Mouse (Mus musculus): ENCODE results near the gene Apod. TPM values are rescaled to one million over a fixed set of nuclear protein-coding genes. Genes with fewer than 3 reads are reported as not detected.

Gene Apod
- 76.2 and 93.8 TPM in 2 replicates for polyA plus RNA-seq (2016; fragmentation: Nextera tagmentation; extraction: Ambion mirVana)

DNA sequence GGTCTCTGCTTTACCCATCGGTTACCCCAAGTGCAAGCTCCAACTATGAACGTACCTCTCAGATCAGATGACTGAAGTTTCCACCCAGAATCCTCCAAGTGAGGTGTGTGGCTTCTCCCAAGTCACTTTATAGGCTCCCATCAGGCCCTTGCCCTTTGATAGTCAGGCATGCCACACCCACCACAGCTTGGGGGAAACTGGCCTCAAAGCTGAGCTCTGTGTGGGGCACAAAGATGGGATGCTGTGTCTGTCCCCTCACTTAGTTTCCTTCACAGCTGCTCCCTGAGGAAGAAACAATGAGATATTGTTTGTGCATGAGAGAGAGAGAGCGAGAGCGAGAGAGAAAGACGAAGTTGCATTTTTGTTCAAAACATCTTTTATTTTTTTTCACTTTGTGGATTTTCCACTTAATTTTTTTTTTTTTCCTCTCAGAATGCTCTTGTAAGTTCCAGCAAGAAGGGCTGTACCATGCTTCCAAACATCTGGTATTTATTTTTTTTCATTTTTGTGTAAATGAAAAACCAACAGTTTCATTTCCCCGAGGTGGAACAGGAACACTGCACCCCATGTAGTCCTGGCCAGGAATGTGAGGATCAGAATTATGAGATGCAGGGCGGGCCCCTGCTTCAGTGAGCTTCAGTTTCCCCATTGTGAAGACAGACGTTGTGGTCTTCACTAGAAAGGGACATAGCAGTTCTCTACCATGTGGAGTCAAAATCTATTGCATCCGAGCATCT is at the start of gene Apod:
TSS of gene Apod (minus strand) at position 312 of the 737 bp plus-strand sequence.
- 40% methylated on average over 9 of the region's 9 CpGs for WGBS
- no peaks in the 10 kb centered on the region for H3K9me3 ChIP-seq (replicated peaks)
- H3K27ac ChIP-seq, result peak within 1 kb of the TSS; percentile 48
- H3K36me3 ChIP-seq, result no peaks in the 10 kb centered on the region
- H3K4me1 ChIP-seq, result peaks cover 20% of the 10 kb centered on the region
- no peak within 1 kb of the TSS for H3K9ac ChIP-seq
- no peak for ATAC-seq (ENCODE audit: low FRiP score)
- H3K4me3 ChIP-seq, result no peak within 1 kb of the TSS
- H3K4me2 ChIP-seq (replicated peaks), result no peak within 1 kb of the TSS; the same call in 1 of the 2 replicates
- no peaks in the 10 kb centered on the region for H3K27me3 ChIP-seq

DNA sequence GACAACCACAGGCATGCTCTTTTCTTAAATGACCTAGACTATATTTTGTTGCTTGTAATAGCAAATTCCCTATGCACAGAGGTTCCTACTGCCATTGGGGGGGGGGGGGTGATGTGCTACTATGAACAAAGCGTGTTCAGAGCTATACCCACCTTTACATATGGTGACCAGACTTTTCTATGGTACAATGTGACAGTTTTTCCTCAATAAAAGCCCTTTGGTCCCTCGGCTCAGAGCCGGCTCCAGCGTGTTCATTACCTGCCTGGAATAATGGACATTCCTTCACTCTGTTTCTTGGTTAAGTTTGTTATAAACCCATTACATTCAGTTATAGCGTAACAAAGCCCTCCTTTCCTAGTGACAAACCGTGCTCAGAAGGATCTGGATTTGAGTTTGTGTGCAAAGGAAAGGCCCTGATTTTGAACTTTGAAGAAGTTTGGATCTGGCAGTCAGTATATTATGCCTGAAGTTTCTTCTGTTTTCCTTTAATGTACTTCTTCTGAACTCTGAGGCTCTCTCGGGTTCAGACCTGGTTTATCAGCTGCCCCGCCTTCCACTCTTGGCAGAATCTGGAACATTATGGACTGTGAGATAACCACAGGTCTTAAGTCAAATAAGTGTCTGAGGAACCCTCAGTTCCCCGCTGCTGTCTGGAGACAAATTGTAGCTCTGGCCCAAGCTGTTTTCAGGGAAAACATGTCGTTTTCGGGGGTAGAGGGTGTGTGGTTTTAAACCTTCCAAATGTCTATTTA is 49.3 kb upstream of the Apod start:
- 89% methylated on average over 11 of the region's 11 CpGs for WGBS
- Histone ChIP-seq H3K27ac (no peak overlapping the region), H3K36me3 (no peaks in the 10 kb centered on the region), H3K4me1 (peaks cover 6% of the 10 kb centered on the region), H3K9me3 (replicated peaks) (no peaks in the 10 kb centered on the region), H3K27me3 (no peaks in the 10 kb centered on the region; the same call in 1 of the 2 replicates), H3K4me2 (replicated peaks) (no peak overlapping the region), H3K9ac (no peak overlapping the region), H3K4me3 (no peak overlapping the region)
- no peak for ATAC-seq (ENCODE audit: low FRiP score)

DNA sequence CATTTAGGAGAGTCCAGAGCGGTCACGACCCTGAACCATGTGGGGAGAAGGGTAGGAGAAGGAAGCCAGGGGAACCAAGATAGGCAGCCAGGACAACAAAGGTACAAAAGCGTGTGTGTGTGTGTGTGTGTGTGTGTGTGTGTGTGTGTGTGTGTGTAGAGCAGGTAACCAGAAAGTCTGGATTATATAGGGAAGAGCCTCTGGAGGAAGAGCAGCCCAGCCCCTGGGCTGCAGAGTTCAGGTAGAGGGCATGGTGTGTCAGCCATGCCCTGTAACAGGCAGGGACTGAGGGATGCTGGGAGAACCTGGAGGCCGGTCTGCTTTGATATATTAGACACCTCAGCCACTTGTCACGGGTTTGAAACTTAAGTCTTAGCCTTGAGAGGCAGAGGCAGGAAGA is 44.9 kb upstream of the Apod start:
- no peaks in the 10 kb centered on the region for H3K9me3 ChIP-seq (replicated peaks)
- 55% methylated on average over 5 of the region's 5 CpGs for WGBS
- no peak overlapping the region for H3K27ac ChIP-seq
- H3K4me1 ChIP-seq, result no peaks in the 10 kb centered on the region
- no peak overlapping the region for H3K4me3 ChIP-seq
- H3K27me3 ChIP-seq, result no peaks in the 10 kb centered on the region; the same call in 1 of the 2 replicates
- no peak for ATAC-seq (ENCODE audit: low FRiP score)
- H3K9ac ChIP-seq, result no peak overlapping the region
- no peak overlapping the region for H3K4me2 ChIP-seq (replicated peaks)
- H3K36me3 ChIP-seq, result no peaks in the 10 kb centered on the region

DNA sequence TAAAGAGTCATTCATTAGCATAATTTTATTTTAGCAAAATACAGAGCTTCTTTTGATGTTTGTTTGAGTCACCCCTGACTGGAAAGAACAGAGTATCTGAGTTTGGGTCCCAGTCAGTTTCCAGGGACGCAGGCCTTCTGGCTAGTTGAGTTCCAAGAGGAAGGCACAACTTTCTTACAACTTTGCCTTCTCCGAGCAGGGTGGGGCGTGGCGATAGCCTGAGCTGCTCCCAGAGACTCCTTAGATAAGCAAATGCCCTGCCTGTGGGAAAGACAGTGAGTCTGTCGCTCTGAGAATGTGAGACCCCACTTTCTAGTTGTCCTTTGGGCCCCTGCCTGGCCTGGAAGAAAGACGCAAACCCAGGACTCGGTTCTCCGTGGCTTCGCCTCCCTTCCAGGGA is 44.4 kb upstream of the Apod start:
- no peak overlapping the region for H3K4me2 ChIP-seq (replicated peaks)

DNA sequence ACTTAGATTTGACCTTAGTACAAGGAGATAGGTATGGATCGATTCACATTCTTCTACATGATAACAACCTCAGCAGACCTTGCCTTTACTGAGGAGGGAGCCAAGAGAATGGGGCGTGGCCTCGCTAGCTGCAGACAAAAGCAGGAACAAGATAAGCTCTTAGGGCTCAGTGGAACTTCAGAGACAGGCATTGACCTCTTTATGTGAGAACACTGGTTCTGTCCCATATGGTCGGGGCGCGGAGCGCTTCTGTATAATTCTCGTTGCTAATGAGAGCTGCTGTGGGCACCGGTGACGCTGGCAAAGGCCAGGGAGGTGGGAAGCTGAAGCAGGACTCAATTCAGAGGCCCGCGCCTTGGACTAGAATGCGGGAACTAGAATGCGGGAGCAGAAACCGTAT is 44.0 kb upstream of the Apod start:
- Histone ChIP-seq H3K27ac (no peak overlapping the region), H3K4me2 (replicated peaks) (no peak overlapping the region), H3K9ac (no peak overlapping the region), H3K4me3 (no peak overlapping the region), H3K9me3 (replicated peaks) (no peaks in the 10 kb centered on the region), H3K27me3 (peaks cover 4% of the 10 kb centered on the region; the same call in 1 of the 2 replicates), H3K36me3 (no peaks in the 10 kb centered on the region), H3K4me1 (no peaks in the 10 kb centered on the region)
- 41% methylated on average over 15 of the region's 15 CpGs for WGBS
- no peak for ATAC-seq (ENCODE audit: low FRiP score)

More for the DNA sequence above, 44.4 kb upstream of the Apod start:
- WGBS, result 28% methylated on average over 9 of the region's 9 CpGs
- no peak for ATAC-seq (ENCODE audit: low FRiP score)
- Histone ChIP-seq H3K36me3 (no peaks in the 10 kb centered on the region), H3K9ac (no peak overlapping the region), H3K27me3 (peaks cover 2% of the 10 kb centered on the region; the same call in 1 of the 2 replicates), H3K9me3 (replicated peaks) (no peaks in the 10 kb centered on the region), H3K4me3 (no peak overlapping the region), H3K4me1 (no peaks in the 10 kb centered on the region), H3K27ac (no peak overlapping the region)

DNA sequence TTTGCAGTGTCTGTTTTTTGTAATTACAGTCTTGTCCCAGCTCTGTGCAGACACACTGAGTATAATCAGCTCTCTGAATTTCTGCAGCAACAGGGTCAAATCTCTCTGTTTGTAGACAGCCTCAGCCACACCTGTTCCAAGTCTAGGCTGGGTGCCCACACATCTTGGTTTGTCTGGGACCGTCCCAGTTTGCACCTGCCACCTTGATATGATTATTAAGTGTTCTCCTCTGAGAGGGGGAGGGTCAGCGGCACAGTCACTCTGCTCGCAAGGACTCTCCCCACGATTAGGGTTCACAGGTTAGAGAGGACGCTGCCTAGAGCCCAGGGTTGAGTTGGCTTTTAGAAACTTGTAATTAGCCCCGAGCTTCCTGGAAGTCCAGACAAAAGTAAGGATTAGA is 41.3 kb upstream of the Apod start:
- Histone ChIP-seq H3K36me3 (no peaks in the 10 kb centered on the region), H3K4me3 (no peak overlapping the region), H3K27ac (no peak overlapping the region), H3K27me3 (peaks cover 4% of the 10 kb centered on the region; the same call in 1 of the 2 replicates), H3K4me2 (replicated peaks) (no peak overlapping the region), H3K4me1 (no peaks in the 10 kb centered on the region), H3K9ac (no peak overlapping the region), H3K9me3 (replicated peaks) (no peaks in the 10 kb centered on the region)
- WGBS, result 75% methylated on average over 6 of the region's 6 CpGs
- no peak for ATAC-seq (ENCODE audit: low FRiP score)

DNA sequence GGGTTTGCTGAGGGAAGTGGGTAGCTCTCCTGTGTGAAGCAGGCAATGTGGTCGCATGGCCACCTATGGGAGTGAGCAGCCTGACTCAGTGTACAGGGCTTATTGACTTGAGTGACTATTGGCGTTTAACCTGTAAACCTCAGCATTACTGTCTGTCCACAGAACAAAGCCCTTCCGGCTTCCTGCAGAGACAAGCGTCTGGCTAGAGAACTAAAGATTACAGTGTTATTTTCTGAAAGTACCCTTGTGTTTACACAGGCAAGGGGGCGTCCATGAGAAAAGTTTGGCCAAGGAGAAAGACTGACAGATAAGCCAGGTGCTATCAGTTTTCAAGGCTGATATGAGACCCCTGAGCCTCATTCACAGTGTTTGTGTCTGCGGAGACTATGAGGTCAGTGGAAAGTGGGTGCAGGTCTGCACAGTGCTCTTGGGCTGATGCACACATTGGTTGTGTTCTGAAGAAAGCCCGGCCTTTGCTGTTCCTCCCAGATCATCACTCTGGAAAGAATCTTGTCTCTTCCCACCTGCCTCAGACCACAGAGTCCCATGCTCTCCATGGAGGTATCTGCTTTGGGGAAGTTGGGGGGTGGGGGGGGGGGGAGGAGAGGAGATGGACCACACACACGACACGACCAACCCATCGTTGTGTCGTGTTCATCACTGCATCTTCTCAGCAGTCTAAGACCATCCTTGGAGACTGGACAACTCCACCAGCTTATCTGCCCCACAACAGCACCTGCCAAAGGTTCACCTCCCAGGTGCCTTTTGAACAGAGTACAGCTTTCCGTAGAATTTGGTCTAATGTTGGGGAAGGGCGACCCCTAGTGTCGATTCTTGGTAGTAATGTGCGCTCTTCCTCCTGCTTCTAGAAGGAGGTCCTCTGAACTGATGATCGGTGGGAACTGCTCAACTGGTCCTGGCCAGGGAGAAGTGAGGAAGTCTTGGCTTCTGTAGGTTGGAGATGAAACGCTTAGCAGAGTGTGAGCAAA is 40.0 kb upstream of the Apod start:
- peaks cover 4% of the 10 kb centered on the region; the same call in 1 of the 2 replicates for H3K27me3 ChIP-seq
- H3K9me3 ChIP-seq (replicated peaks), result no peaks in the 10 kb centered on the region
- H3K4me3 ChIP-seq, result no peak overlapping the region
- H3K4me2 ChIP-seq (replicated peaks), result no peak overlapping the region; the same call in 1 of the 2 replicates
- H3K36me3 ChIP-seq, result no peaks in the 10 kb centered on the region
- no peak overlapping the region for H3K27ac ChIP-seq
- H3K4me1 ChIP-seq, result no peaks in the 10 kb centered on the region
- ATAC-seq (ENCODE audit: low FRiP score), result peak; percentile 46
- 30% methylated on average over 17 of the region's 17 CpGs for WGBS
- H3K9ac ChIP-seq, result no peak overlapping the region

DNA sequence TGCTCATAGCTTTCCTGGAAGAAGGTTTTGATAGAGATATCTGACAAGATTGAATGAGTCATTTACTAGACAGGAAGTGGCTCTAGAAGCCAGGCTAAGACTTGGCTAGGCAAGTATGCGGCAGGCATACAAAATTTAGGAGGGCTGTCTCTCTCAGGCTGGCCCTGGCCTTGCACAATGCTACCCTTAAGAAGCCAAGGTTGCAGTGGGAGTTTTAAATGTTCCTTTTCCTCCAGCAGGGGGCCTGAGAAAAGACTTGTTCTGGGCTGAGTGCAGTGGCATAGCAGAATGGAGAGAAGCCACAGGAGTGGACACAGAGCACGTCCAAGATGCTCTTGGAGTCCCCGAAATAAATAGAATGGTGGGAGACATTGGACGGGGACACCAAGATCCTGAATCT is 38.4 kb upstream of the Apod start:
- H3K27me3 ChIP-seq, result peaks cover 4% of the 10 kb centered on the region; the same call in 1 of the 2 replicates
- H3K36me3 ChIP-seq, result no peaks in the 10 kb centered on the region
- no peak overlapping the region for H3K4me3 ChIP-seq
- no peak for ATAC-seq (ENCODE audit: low FRiP score)
- no peak overlapping the region for H3K27ac ChIP-seq
- H3K9ac ChIP-seq, result no peak overlapping the region
- H3K4me2 ChIP-seq (replicated peaks), result no peak overlapping the region
- H3K4me1 ChIP-seq, result no peaks in the 10 kb centered on the region
- 67% methylated on average over 4 of the region's 4 CpGs for WGBS
- no peaks in the 10 kb centered on the region for H3K9me3 ChIP-seq (replicated peaks)

DNA sequence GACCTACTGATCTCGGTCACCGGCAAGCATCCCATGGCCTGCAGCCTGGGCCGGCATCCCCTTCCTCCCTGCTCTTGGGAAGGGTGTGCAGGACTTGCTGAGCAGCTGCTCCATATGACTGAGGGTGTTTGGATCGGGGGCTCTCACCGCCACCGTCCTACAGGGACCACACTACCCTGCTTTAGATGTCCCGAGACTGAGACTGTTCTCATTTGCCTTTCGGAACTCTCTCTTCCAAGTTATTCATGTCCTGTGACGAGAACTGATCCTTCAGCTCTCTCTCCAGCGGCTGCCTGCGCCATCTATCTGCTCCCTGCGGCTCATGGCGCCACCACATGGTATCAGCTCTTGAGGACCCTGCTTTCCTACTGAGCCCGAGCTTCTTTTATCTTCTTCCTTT is 33.0 kb upstream of the Apod start:
- H3K36me3 ChIP-seq, result no peaks in the 10 kb centered on the region
- WGBS, result 15% methylated on average over 14 of the region's 14 CpGs
- H3K4me1 ChIP-seq, result peaks cover 10% of the 10 kb centered on the region
- H3K9me3 ChIP-seq (replicated peaks), result no peaks in the 10 kb centered on the region
- peak overlapping the region; percentile 42 for H3K4me2 ChIP-seq (replicated peaks)
- no peak overlapping the region; the same call in 1 of the 2 replicates for H3K9ac ChIP-seq
- no peak overlapping the region for H3K27ac ChIP-seq
- peak; percentile 43; the same call in 1 of the 2 replicates for ATAC-seq (ENCODE audit: low FRiP score)
- no peaks in the 10 kb centered on the region; the same call in 1 of the 2 replicates for H3K27me3 ChIP-seq
- no peak overlapping the region; the same call in 1 of the 2 replicates for H3K4me3 ChIP-seq

DNA sequence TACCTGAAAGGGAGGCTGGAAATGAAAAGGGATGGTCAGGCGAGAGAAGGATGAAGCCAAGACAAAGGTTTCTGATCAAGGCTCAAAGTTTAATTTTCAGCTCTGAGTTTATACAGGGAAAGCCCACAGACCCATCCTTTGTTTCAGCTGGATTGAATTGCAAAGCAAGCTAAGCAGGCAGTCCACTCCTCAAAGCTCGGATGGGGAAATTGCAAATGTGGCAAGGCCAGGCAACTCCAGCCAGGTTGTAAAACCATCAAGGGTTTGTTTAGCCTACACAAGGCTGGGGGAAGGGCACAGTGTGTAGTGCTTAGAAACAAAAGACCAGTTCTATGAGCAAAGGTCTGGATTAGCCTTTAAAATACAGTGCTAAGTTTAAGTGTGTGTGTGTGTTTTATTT is 28.4 kb upstream of the Apod start:
- 22% methylated on average over 2 of the region's 2 CpGs for WGBS
- ATAC-seq (ENCODE audit: low FRiP score), result no peak
- peaks cover 14% of the 10 kb centered on the region for H3K4me1 ChIP-seq
- H3K36me3 ChIP-seq, result no peaks in the 10 kb centered on the region
- H3K4me2 ChIP-seq (replicated peaks), result no peak overlapping the region
- no peak overlapping the region for H3K9ac ChIP-seq
- no peaks in the 10 kb centered on the region for H3K9me3 ChIP-seq (replicated peaks)
- H3K27ac ChIP-seq, result no peak overlapping the region
- no peak overlapping the region for H3K4me3 ChIP-seq
- H3K27me3 ChIP-seq, result no peaks in the 10 kb centered on the region

DNA sequence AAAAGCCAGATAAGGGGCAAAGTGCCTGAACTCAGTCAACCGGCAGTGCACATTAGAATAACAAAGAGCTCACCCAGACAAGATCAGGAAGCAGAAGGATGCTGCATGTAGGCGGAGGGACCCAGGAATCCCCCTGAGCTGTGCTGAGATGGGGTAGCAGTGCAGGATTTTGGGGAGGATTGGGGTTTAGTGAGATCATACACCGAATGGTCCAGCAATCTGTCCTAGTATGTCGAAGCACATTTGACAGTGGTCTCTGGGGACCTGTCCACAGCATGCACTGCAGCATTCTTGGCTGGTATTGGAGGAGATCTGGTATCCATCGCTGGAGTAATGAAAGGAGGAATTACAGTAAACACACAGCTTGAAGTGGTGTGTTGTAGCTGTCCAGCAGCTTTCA is 27.9 kb upstream of the Apod start:
- ATAC-seq (ENCODE audit: low FRiP score), result peak; percentile 58; the same call in 1 of the 2 replicates

More for the DNA sequence above, 27.9 kb upstream of the Apod start:
- no peaks in the 10 kb centered on the region for H3K9me3 ChIP-seq (replicated peaks)
- 12% methylated on average over 5 of the region's 5 CpGs for WGBS
- H3K9ac ChIP-seq, result no peak overlapping the region
- peaks cover 13% of the 10 kb centered on the region for H3K4me1 ChIP-seq
- H3K27me3 ChIP-seq, result no peaks in the 10 kb centered on the region
- H3K4me2 ChIP-seq (replicated peaks), result no peak overlapping the region
- H3K27ac ChIP-seq, result no peak overlapping the region
- H3K4me3 ChIP-seq, result no peak overlapping the region
- no peaks in the 10 kb centered on the region for H3K36me3 ChIP-seq

Data from hindbrain, embryonic 12.5 days (tissue).